Mouse (Mus musculus) heart, embryonic 15.5 days (tissue): ENCODE measurements at regions not wholly inside any gene's neighbourhood (a gene's known extent, or its start where the extent isn't known, plus 50 kb on each side); places are given as distances from the start of the nearest gene placed in this dataset.
"Not testable (repeated sequence)": the region's sequence is repeated elsewhere in the genome, so short reads cannot be mapped to it uniquely, and the experiment has no call there.

Experiments
- ATAC-seq: fragments of 200-750 bp; cut with Nextera tagmentation; replicated peaks from 2 replicates; pipeline ENCODE4 v1.8.0; 2017; ENCODE audit warnings: low read depth, moderate TSS enrichment; ENCODE audit not compliant: insufficient number of reproducible peaks, insufficient read depth, low FRiP score
- H3K27ac ChIP-seq: fragments of 300-500 bp; sonication (generic); 2 replicates; pipeline ENCODE4 v1.5.1; 2015; ENCODE audit warnings: mild to moderate bottlenecking, inconsistent platforms
- H3K27me3 ChIP-seq: fragments of 300-500 bp; sonication (generic); 2 replicates; pipeline ENCODE4 v1.6.1; 2015; ENCODE audit warnings: inconsistent platforms
- H3K36me3 ChIP-seq: fragments of 300-500 bp; sonication (generic); 2 replicates; pipeline ENCODE4 v1.6.1; 2015; ENCODE audit warnings: mild to moderate bottlenecking, inconsistent platforms
- H3K4me1 ChIP-seq: fragments of 300-500 bp; sonication (generic); replicated peaks from 2 replicates; pipeline ENCODE4 v1.6.1; 2015; ENCODE audit warnings: inconsistent platforms
- H3K4me2 ChIP-seq: fragments of 300-500 bp; sonication (generic); 2 replicates; pipeline ENCODE4 v1.6.1; 2015; ENCODE audit warnings: inconsistent platforms, mild to moderate bottlenecking, moderate library complexity
- H3K4me3 ChIP-seq: fragments of 300-500 bp; sonication (generic); 2 replicates; pipeline ENCODE4 v1.5.1; 2015; ENCODE audit warnings: mild to moderate bottlenecking, inconsistent platforms
- H3K9ac ChIP-seq: fragments of 300-500 bp; sonication (generic); 2 replicates; pipeline ENCODE4 v1.6.1; 2015; ENCODE audit warnings: mild to moderate bottlenecking, inconsistent platforms
- H3K9me3 ChIP-seq: fragments of 300-500 bp; sonication (generic); replicated peaks from 2 replicates; pipeline ENCODE4 v1.6.1; 2016; ENCODE audit warnings: inconsistent platforms
- WGBS: fragments of 180-500 bp; shearing (Covaris S2); methylation state at CpG from one replicate; pipeline ENCODE4 v1.1.7; 2015; ENCODE audit warnings: mixed read lengths; 5-methylcytosine and 5-hydroxymethylcytosine counted together

GRCm38 (mm10) chr3:44991467-44991992 lies 386.7 kb upstream of the Pcdh10 start:
- H3K9ac ChIP-seq, H3K27me3 ChIP-seq, H3K4me2 ChIP-seq, H3K4me1 ChIP-seq, H3K9me3 ChIP-seq, H3K4me3 ChIP-seq, H3K27ac ChIP-seq, H3K36me3 ChIP-seq: not testable (repeated sequence)
- peak; percentile 64 for ATAC-seq
- WGBS = 85% methylated on average over 4 of the region's 4 CpGs
